Mouse (Mus musculus) adrenal gland, postnatal 4 days (tissue): ENCODE results near the gene Cpe. TPM values are rescaled to one million over a fixed set of nuclear protein-coding genes. Genes with fewer than 3 reads are reported as not detected.

Experiments used
- DNase-seq, 2 experiments: peaks; one replicate each; pipeline ENCODE4 v3.0.0; 2021 to 2022; ENCODE audit warnings: low spot score in 2 of 2, mixed read lengths in 2 of 2
- total RNA-seq, 2 experiments: library from RNA; stranded (reverse); gene quantifications; 2 replicates each; pipeline ENCODE4 v1.2.3; 2021

Gene Cpe
- total RNA-seq, 2 experiments from 2014 or later, result 515 to 519 TPM

- DNase-seq, result no peak
Observed at GRCm38 (mm10) chr8:64634131-64634865, 58.6 kb downstream of the Cpe start.

GRCm38 (mm10) chr8:64632169-64632568 is 60.7 kb downstream of the Cpe start:
- no peak for DNase-seq

GRCm38 (mm10) chr8:64631761-64632160 is 61.1 kb downstream of the Cpe start:
- no peak for DNase-seq

GRCm38 (mm10) chr8:64629034-64629760 is 63.7 kb downstream of the Cpe start:
- no peak for DNase-seq

GRCm38 (mm10) chr8:64628039-64628438 is 64.8 kb downstream of the Cpe start:
- DNase-seq, result no peak

- DNase-seq, result no peak
Observed at GRCm38 (mm10) chr8:64624603-64625037, 68.2 kb downstream of the Cpe start.

GRCm38 (mm10) chr8:64620365-64621150 is 72.3 kb downstream of the Cpe start:
- no peak for DNase-seq

- DNase-seq, result no peak
Observed at GRCm38 (mm10) chr8:64619661-64620060, 73.2 kb downstream of the Cpe start.

- no peak for DNase-seq
Observed at GRCm38 (mm10) chr8:64618618-64619017, 74.2 kb downstream of the Cpe start.

- no peak for DNase-seq
Observed at GRCm38 (mm10) chr8:64616566-64616965, 76.3 kb downstream of the Cpe start.

GRCm38 (mm10) chr8:64615459-64615858 is 77.4 kb downstream of the Cpe start:
- DNase-seq, result no peak

GRCm38 (mm10) chr8:64613663-64614062 is 79.2 kb downstream of the Cpe start:
- no peak for DNase-seq

GRCm38 (mm10) chr8:64611210-64611974 is 81.5 kb downstream of the Cpe start:
- no peak for DNase-seq

GRCm38 (mm10) chr8:64608931-64609330 is 83.9 kb downstream of the Cpe start:
- no peak for DNase-seq

GRCm38 (mm10) chr8:64606015-64606414 is 86.8 kb downstream of the Cpe start:
- no peak for DNase-seq

GRCm38 (mm10) chr8:64598206-64598605 is 94.6 kb downstream of the Cpe start:
- no peak for DNase-seq

- DNase-seq, result peak; percentile 42 to 48
Observed at GRCm38 (mm10) chr8:64597042-64597970, 95.5 kb downstream of the Cpe start.

- DNase-seq, result no peak
Observed at GRCm38 (mm10) chr8:64596396-64596795, 96.5 kb downstream of the Cpe start.

- DNase-seq, result no peak
Observed at GRCm38 (mm10) chr8:64590456-64590855, 102.4 kb downstream of the Cpe start.

- no peak for DNase-seq
Observed at GRCm38 (mm10) chr8:64582887-64583286, 110.0 kb downstream of the Cpe start.
